Mouse (Mus musculus): ENCODE measurements around the gene Spns2.

- no peak for TF ChIP-seq CTCF (IDR thresholded peaks at IDR 0.05; ENCODE audit: low read depth)
- no peak for TF ChIP-seq EP300 (optimal IDR thresholded peaks at IDR 0.05)
These were observed 4.5 kb downstream of the Spns2 start for GRCm38 (mm10) chr11:72485157-72485556.

All from stomach, postnatal 0 days (tissue).